Mouse (Mus musculus) spleen, adult 2 months (tissue): ENCODE results near the gene Pbld1.

ENCODE experiments used
- CTCF ChIP-seq: fragments of 200-500 bp; IDR thresholded peaks from 2 replicates; pipeline ENCODE4 v1.5.1; 2011; ENCODE audit warnings: mild to moderate bottlenecking, inconsistent platforms; ENCODE audit not compliant: insufficient read depth, insufficient read length, insufficient replicate concordance; ENCODE audit errors: extremely low read depth
- POLR2A ChIP-seq: fragments of 200-500 bp; IDR thresholded peaks from 2 replicates; pipeline ENCODE4 v1.6.1; 2011; ENCODE audit warnings: low read depth, low read length, inconsistent platforms

GRCm38 (mm10) chr10:63115881-63116280 is 55.9 kb downstream of the Pbld1 start:
- TF ChIP-seq CTCF (no peak), POLR2A (no peak)
